Mouse (Mus musculus) MEL (cell line): ENCODE data around the gene Rps15.

Source experiments
- CTCF ChIP-seq, 3 experiments: IDR thresholded peaks in 2 of 3; conservative IDR thresholded peaks in 1 of 3; 2 replicates each; pipeline ENCODE4 v1.5.1; 2011 to 2012; ENCODE audit warnings: low read length in 3 of 3, low read depth in 2 of 3, mild to moderate bottlenecking in 2 of 3, improper control_type of control experiment in 1 of 3, inconsistent platforms in 1 of 3, mixed read lengths in 1 of 3, moderate library complexity in 1 of 3; ENCODE audit not compliant: control insufficient read depth in 1 of 3, insufficient read depth in 1 of 3, poor library complexity in 1 of 3, severe bottlenecking in 1 of 3
- E2F4 ChIP-seq: IDR thresholded peaks from 2 replicates; pipeline ENCODE4 v1.6.1; 2011; ENCODE audit warnings: low read depth, low read length, improper control_type of control experiment, borderline replicate concordance
- EP300 ChIP-seq, 2 experiments: IDR thresholded peaks; 2 replicates each; pipeline ENCODE4 v1.6.1; 2011; ENCODE audit warnings: improper control_type of control experiment in 2 of 2, low read length in 2 of 2, low read depth in 1 of 2, mild to moderate bottlenecking in 1 of 2
- JUND ChIP-seq: IDR thresholded peaks from 2 replicates; pipeline ENCODE4 v1.6.1; 2011; ENCODE audit warnings: low read depth, mild to moderate bottlenecking, improper control_type of control experiment, low read length
- MAFK ChIP-seq: IDR thresholded peaks from 2 replicates; pipeline ENCODE4 v1.6.1; 2011; ENCODE audit warnings: low read depth, mild to moderate bottlenecking, low read length, improper control_type of control experiment, borderline replicate concordance
- MAX ChIP-seq: IDR thresholded peaks from 2 replicates; pipeline ENCODE4 v1.6.1; 2011; ENCODE audit warnings: low read length, improper control_type of control experiment
- MEF2A ChIP-seq: IDR thresholded peaks from 2 replicates; pipeline ENCODE4 v1.6.1; 2014; ENCODE audit warnings: low read depth, mild to moderate bottlenecking, inconsistent platforms, low read length, improper control_type of control experiment; ENCODE audit not compliant: poor library complexity, insufficient replicate concordance, severe bottlenecking; ENCODE audit errors: extremely low read depth
- NRF1 ChIP-seq: IDR thresholded peaks from 2 replicates; pipeline ENCODE4 v1.6.1; 2014; ENCODE audit warnings: low read depth, mild to moderate bottlenecking, inconsistent platforms, low read length, improper control_type of control experiment, moderate library complexity; ENCODE audit not compliant: poor library complexity, insufficient read depth, severe bottlenecking
- POLR2A ChIP-seq, 2 experiments: IDR thresholded peaks; 2 replicates each; pipeline ENCODE4 v1.6.1; 2011 to 2012; ENCODE audit warnings: low read length in 2 of 2, mild to moderate bottlenecking in 2 of 2, control low read depth in 1 of 2, improper control_type of control experiment in 1 of 2, low read depth in 1 of 2, moderate library complexity in 1 of 2; ENCODE audit not compliant: control insufficient read depth in 1 of 2, insufficient read depth in 1 of 2, poor library complexity in 1 of 2
- TBP ChIP-seq: IDR thresholded peaks from 2 replicates; pipeline ENCODE4 v1.8.0; 2011; ENCODE audit warnings: low read depth, low read length, improper control_type of control experiment
- TCF12 ChIP-seq: IDR thresholded peaks from 2 replicates; pipeline ENCODE4 v1.6.1; 2014; ENCODE audit warnings: low read depth, mild to moderate bottlenecking, inconsistent platforms, low read length, improper control_type of control experiment, moderate library complexity
- ZNF384 ChIP-seq: IDR thresholded peaks from 2 replicates; pipeline ENCODE4 v1.6.1; 2012; ENCODE audit warnings: low read depth, mild to moderate bottlenecking, inconsistent platforms, low read length, improper control_type of control experiment

- no peak for TF ChIP-seq CTCF (IDR thresholded peaks at IDR 0.05 in 2 of 3, conservative IDR thresholded peaks at IDR 0.05 in 1 of 3; ENCODE audit: control insufficient read depth in 1 of 3, insufficient read depth in 1 of 3, low read depth in 2 of 3, low read length in 3 of 3, poor library complexity in 1 of 3, severe bottlenecking in 1 of 3)
- no peak for TF ChIP-seq JUND
- no peak for TF ChIP-seq MEF2A
- TF ChIP-seq POLR2A (IDR thresholded peaks at IDR 0.05; ENCODE audit: control insufficient read depth in 1 of 2, insufficient read depth in 1 of 2, low read depth in 1 of 2, low read length in 2 of 2, poor library complexity in 1 of 2), result no peak
- TF ChIP-seq EP300 (IDR thresholded peaks at IDR 0.05; ENCODE audit: low read depth in 1 of 2, low read length in 2 of 2), result no peak
- no peak for TF ChIP-seq NRF1
- TF ChIP-seq MAFK, result no peak
- no peak for TF ChIP-seq ZNF384
- no peak for TF ChIP-seq E2F4
- TF ChIP-seq TCF12, result no peak
- no peak for TF ChIP-seq TBP
- TF ChIP-seq MAX, result no peak
Observed at GRCm38 (mm10) chr10:80297526-80298133, 5.4 kb downstream of the Rps15 start.
